Mouse (Mus musculus) embryonic facial prominence, embryonic 15.5 days (tissue): ENCODE data around the gene Snx27. TPM values are rescaled to one million over a fixed set of nuclear protein-coding genes. Genes with fewer than 3 reads are reported as not detected.
A peak's percentile ranks its signal among the peaks of the same experiment; 100 is the strongest.

Source experiments
- ATAC-seq: fragments of 200-750 bp; cut with Nextera tagmentation; 2 replicates; pipeline ENCODE4 v1.8.0; 2017; ENCODE audit warnings: low read depth, moderate TSS enrichment; ENCODE audit not compliant: insufficient number of reproducible peaks, low FRiP score, low TSS enrichment
- H3K27ac ChIP-seq: fragments of 300-500 bp; sonication (generic); replicated peaks from 2 replicates; pipeline ENCODE4 v1.5.1; 2015; ENCODE audit warnings: mild to moderate bottlenecking, inconsistent platforms
- H3K27me3 ChIP-seq: fragments of 300-500 bp; sonication (generic); 2 replicates; pipeline ENCODE4 v1.6.1; 2015; ENCODE audit warnings: inconsistent platforms
- H3K36me3 ChIP-seq: fragments of 300-500 bp; sonication (generic); 2 replicates; pipeline ENCODE4 v1.6.1; 2015; ENCODE audit warnings: mild to moderate bottlenecking, inconsistent platforms
- H3K4me1 ChIP-seq: fragments of 300-500 bp; sonication (generic); 2 replicates; pipeline ENCODE4 v1.6.1; 2015; ENCODE audit warnings: inconsistent platforms
- H3K4me2 ChIP-seq: fragments of 300-500 bp; sonication (generic); replicated peaks from 2 replicates; pipeline ENCODE4 v1.6.1; 2015; ENCODE audit warnings: mild to moderate bottlenecking, inconsistent platforms
- H3K4me3 ChIP-seq: fragments of 300-500 bp; sonication (generic); replicated peaks from 2 replicates; pipeline ENCODE4 v1.5.1; 2015; ENCODE audit warnings: mild to moderate bottlenecking, inconsistent platforms
- H3K9ac ChIP-seq: fragments of 300-500 bp; sonication (generic); 2 replicates; pipeline ENCODE4 v1.6.1; 2015; ENCODE audit warnings: inconsistent platforms
- H3K9me3 ChIP-seq: fragments of 300-500 bp; sonication (generic); replicated peaks from 2 replicates; pipeline ENCODE4 v1.6.1; 2016; ENCODE audit warnings: inconsistent platforms
- WGBS: fragments of 180-500 bp; shearing (Covaris S2); methylation state at CpG from one replicate; pipeline ENCODE4 v1.1.7; 2015; 5-methylcytosine and 5-hydroxymethylcytosine counted together
- polyA plus RNA-seq: library from polyadenylated mRNA; unstranded; fragments of >200 nt; fragmentation: Nextera tagmentation; extraction: Ambion mirVana; gene quantifications from 2 replicates; pipeline ENCODE4 v1.2.1, GENCODE M21; 2015

Snx27 gene
- polyA plus RNA-seq, result 47.8 and 48.9 TPM in 2 replicates

DNA sequence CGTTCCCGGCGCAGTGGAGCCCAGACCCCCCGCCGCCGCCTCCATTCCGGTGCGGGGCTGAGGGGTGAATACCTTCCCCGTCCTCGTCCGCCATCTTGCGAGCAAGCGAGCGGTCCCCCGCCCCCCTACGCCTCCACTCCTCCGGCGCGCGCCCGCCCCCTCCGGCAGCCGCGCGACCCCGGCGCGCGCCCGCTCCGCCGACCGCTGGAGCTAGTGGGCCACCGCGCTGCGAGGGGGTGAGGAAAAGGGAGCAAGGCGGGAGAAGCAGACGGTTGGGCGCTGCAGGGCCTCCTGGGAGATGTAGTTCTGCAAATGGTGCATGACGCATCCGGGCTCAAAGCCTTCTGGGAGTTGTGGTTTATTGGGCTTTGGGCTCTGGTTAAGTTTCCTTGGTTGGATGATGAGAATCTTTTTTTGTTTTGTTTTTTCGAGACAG is at the start of gene Snx27:
Gene Snx27 (minus strand): TSS at position 261 of the 436 bp plus-strand sequence.
- Histone ChIP-seq H3K4me2 (peak within 1 kb of the TSS; percentile 77), H3K9ac (peak within 1 kb of the TSS; percentile 92), H3K27me3 (no peaks in the 10 kb centered on the region), H3K4me3 (peak within 1 kb of the TSS; percentile 89), H3K27ac (peak within 1 kb of the TSS; percentile 91), H3K36me3 (no peaks in the 10 kb centered on the region), H3K4me1 (peaks cover 20% of the 10 kb centered on the region), H3K9me3 (no peaks in the 10 kb centered on the region)
- under 1% methylated on average over 38 of the region's 42 CpGs for WGBS
- peak; percentile 97 for ATAC-seq

DNA sequence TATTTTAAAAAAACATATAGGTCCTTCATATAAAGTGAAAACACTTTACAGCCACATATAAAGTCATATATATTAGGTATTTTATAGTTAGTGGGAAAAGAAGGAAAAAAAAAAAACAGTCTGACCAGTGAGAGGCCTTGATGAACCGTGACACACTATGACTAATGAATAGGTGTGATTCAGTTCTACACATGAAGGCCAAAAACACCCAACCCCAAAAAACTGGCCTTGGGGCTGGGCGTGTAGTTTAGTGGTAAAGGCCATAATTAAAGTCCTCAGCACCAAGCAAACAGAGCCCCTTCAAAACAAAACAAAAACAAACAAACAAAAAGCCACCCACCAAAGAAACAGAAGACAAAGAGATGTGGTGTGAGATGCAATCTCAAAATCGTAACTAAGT is 47.4 kb upstream of the Snx27 start:
- WGBS, result 72% methylated on average over 3 of the region's 3 CpGs
- H3K4me1 ChIP-seq, result no peaks in the 10 kb centered on the region
- H3K27ac ChIP-seq, result no peak overlapping the region
- H3K36me3 ChIP-seq, result no peaks in the 10 kb centered on the region
- no peaks in the 10 kb centered on the region for H3K9me3 ChIP-seq
- no peak for ATAC-seq
- H3K4me2 ChIP-seq, result no peak overlapping the region
- no peak overlapping the region for H3K4me3 ChIP-seq
- no peak overlapping the region for H3K9ac ChIP-seq
- H3K27me3 ChIP-seq, result no peaks in the 10 kb centered on the region

- ATAC-seq, result no peak; the same call in 1 of the 2 replicates
- no peak overlapping the region for H3K9ac ChIP-seq
- no peaks in the 10 kb centered on the region for H3K4me1 ChIP-seq
- no peak overlapping the region for H3K4me3 ChIP-seq
- H3K27ac ChIP-seq, result peak overlapping the region; percentile 39; the same call in 1 of the 2 replicates
- no peaks in the 10 kb centered on the region for H3K9me3 ChIP-seq
- H3K27me3 ChIP-seq, result no peaks in the 10 kb centered on the region
- H3K4me2 ChIP-seq, result no peak overlapping the region
- H3K36me3 ChIP-seq, result no peaks in the 10 kb centered on the region
- 77% methylated on average over 5 of the region's 5 CpGs for WGBS
Observed at GRCm38 (mm10) chr3:94628712-94629111, 46.2 kb upstream of the Snx27 start.

DNA sequence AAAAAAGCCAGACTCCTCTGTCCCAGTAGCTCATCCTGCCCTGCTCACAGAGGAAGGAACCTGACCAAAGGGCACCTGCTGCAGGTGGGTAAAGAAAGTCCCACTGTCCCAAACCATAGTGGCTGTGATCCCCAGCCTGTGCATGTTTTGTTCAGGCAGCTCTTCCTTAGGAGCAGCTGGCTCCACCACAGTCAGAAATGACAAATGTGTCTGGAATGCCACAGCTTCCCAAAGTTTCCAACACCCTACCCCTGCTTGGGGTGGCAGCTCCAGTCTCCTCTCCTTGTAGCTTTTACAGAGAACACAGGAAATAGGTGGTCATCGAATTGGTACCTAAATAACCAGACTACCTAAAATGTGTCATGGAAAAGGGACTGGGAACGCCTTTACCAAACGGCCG is 41.8 kb upstream of the Snx27 start:
- Histone ChIP-seq H3K27me3 (no peaks in the 10 kb centered on the region), H3K4me3 (no peak overlapping the region), H3K4me2 (no peak overlapping the region), H3K9me3 (no peaks in the 10 kb centered on the region), H3K9ac (no peak overlapping the region), H3K4me1 (no peaks in the 10 kb centered on the region), H3K36me3 (no peaks in the 10 kb centered on the region), H3K27ac (no peak overlapping the region; the same call in 1 of the 2 replicates)
- 94% methylated on average over 4 of the region's 4 CpGs for WGBS
- ATAC-seq, result no peak

DNA sequence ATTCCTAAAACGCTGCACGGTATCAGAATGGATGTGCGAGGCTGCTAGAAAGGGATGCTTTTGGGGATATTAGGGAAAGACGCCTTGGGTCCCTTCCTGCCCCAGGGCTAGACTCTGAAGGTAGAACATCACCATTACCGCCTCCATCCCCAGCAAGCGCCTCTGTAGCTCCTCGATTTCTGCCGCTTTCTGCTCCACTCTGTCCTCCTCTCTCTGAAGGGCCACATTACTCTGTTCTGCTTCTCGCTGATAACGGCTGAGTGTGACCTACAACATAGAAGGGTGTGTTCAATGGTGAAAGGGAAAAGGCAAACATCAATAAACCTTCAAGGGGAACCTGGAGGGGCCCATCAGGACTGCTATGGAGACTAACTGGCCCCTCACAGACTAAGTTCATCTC is 40.0 kb upstream of the Snx27 start:
- Histone ChIP-seq H3K27me3 (no peaks in the 10 kb centered on the region), H3K9ac (no peak overlapping the region), H3K4me3 (no peak overlapping the region), H3K27ac (0 out of 2 replicates have a peak overlapping the region, but pooled peaks have one; percentile 29), H3K4me1 (no peaks in the 10 kb centered on the region), H3K9me3 (no peaks in the 10 kb centered on the region), H3K4me2 (no peak overlapping the region), H3K36me3 (no peaks in the 10 kb centered on the region)
- 84% methylated on average over 10 of the region's 10 CpGs for WGBS
- ATAC-seq, result no peak

- Histone ChIP-seq H3K4me2 (no peak overlapping the region), H3K27ac (peak overlapping the region; percentile 74), H3K4me3 (no peak overlapping the region), H3K27me3 (no peaks in the 10 kb centered on the region), H3K4me1 (no peaks in the 10 kb centered on the region), H3K9ac (no peak overlapping the region), H3K9me3 (no peaks in the 10 kb centered on the region), H3K36me3 (no peaks in the 10 kb centered on the region)
- WGBS, result 62% methylated on average over 11 of the region's 11 CpGs
- peak; percentile 73 for ATAC-seq
Observed at GRCm38 (mm10) chr3:94621740-94622507, 39.4 kb upstream of the Snx27 start.

DNA sequence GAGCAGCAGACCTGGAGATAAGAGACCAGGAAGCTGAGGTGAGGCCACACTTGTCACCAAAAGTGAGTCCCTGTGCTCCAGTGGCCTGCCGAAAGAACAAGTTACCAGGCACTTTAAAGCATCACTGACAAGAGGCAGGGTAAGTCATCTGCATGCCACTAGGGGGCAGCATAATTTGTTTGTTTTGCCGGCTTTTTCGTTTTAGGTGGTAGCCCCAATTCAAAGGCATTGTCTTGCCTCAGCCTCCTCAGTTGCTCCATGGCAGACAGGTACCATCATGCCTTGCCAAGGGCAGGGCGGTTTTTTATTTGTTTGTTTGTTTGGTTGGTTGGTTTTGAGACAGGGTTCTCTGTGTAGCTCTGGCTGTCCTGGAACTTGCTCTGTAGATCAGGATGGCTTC is 34.2 kb upstream of the Snx27 start:
- Histone ChIP-seq H3K9ac (no peak overlapping the region), H3K27ac (no peak overlapping the region), H3K4me3 (no peak overlapping the region), H3K27me3 (no peaks in the 10 kb centered on the region), H3K4me1 (peaks cover 7% of the 10 kb centered on the region), H3K4me2 (no peak overlapping the region), H3K9me3 (no peaks in the 10 kb centered on the region), H3K36me3 (no peaks in the 10 kb centered on the region)
- ATAC-seq, result no peak
- WGBS, result 71% methylated on average over 4 of the region's 4 CpGs

- 67% methylated on average over 7 of the region's 7 CpGs for WGBS
- Histone ChIP-seq H3K9me3 (no peaks in the 10 kb centered on the region), H3K4me3 (no peak overlapping the region), H3K4me2 (no peak overlapping the region), H3K9ac (no peak overlapping the region), H3K27ac (no peak overlapping the region), H3K27me3 (no peaks in the 10 kb centered on the region), H3K36me3 (no peaks in the 10 kb centered on the region), H3K4me1 (peaks cover 23% of the 10 kb centered on the region)
- ATAC-seq, result no peak
Observed at GRCm38 (mm10) chr3:94613258-94613878, 30.9 kb upstream of the Snx27 start.

- no peak overlapping the region for H3K4me3 ChIP-seq
- WGBS, result 50% methylated on average over 1 of the region's 1 CpGs
- H3K4me2 ChIP-seq, result no peak overlapping the region
- no peak for ATAC-seq
- peaks cover 23% of the 10 kb centered on the region for H3K4me1 ChIP-seq
- no peaks in the 10 kb centered on the region for H3K9me3 ChIP-seq
- H3K9ac ChIP-seq, result no peak overlapping the region
- H3K36me3 ChIP-seq, result no peaks in the 10 kb centered on the region
- peak overlapping the region; percentile 78 for H3K27ac ChIP-seq
- no peaks in the 10 kb centered on the region for H3K27me3 ChIP-seq
Observed at GRCm38 (mm10) chr3:94612274-94612673, 29.8 kb upstream of the Snx27 start.

GRCm38 (mm10) chr3:94611834-94612233 is 29.3 kb upstream of the Snx27 start:
- Histone ChIP-seq H3K4me2 (no peak overlapping the region; the same call in 1 of the 2 replicates), H3K27me3 (no peaks in the 10 kb centered on the region), H3K36me3 (no peaks in the 10 kb centered on the region), H3K4me1 (peaks cover 23% of the 10 kb centered on the region), H3K27ac (peak overlapping the region; percentile 78), H3K4me3 (no peak overlapping the region), H3K9me3 (no peaks in the 10 kb centered on the region), H3K9ac (no peak overlapping the region)
- ATAC-seq, result no peak
- 58% methylated on average over 5 of the region's 5 CpGs for WGBS

- H3K27ac ChIP-seq, result peak overlapping the region; percentile 78
- peaks cover 23% of the 10 kb centered on the region for H3K4me1 ChIP-seq
- no peak for ATAC-seq
- no peaks in the 10 kb centered on the region for H3K36me3 ChIP-seq
- H3K9ac ChIP-seq, result no peak overlapping the region
- no peak overlapping the region for H3K4me3 ChIP-seq
- 43% methylated on average over 4 of the region's 4 CpGs for WGBS
- H3K27me3 ChIP-seq, result no peaks in the 10 kb centered on the region
- no peaks in the 10 kb centered on the region for H3K9me3 ChIP-seq
- no peak overlapping the region for H3K4me2 ChIP-seq
Observed at GRCm38 (mm10) chr3:94611343-94611742, 28.8 kb upstream of the Snx27 start.
